Mouse (Mus musculus) gastrocnemius, adult 2 months (tissue): ENCODE measurements around the gene Serpinb6b. TPM values are rescaled to one million over a fixed set of nuclear protein-coding genes. Genes with fewer than 3 reads are reported as not detected.
"Not testable (repeated sequence)": the region's sequence is repeated elsewhere in the genome, so short reads cannot be mapped to it uniquely, and the experiment has no call there.

Experiments used
- DNase-seq: peaks from one replicate; pipeline ENCODE4 v3.0.0; 2022
- H3K27ac ChIP-seq: fragments of 200-600 bp; 2 replicates; pipeline ENCODE4 v1.8.1; 2022; ENCODE audit warnings: mild to moderate bottlenecking
- H3K4me3 ChIP-seq: fragments of 200-600 bp; 2 replicates; pipeline ENCODE4 v1.8.1; 2022; ENCODE audit warnings: mild to moderate bottlenecking, moderate library complexity
- CTCF ChIP-seq: fragments of 200-600 bp; IDR thresholded peaks from 2 replicates; pipeline ENCODE4 v1.8.1; 2022; ENCODE audit warnings: antibody characterized with exemption, mild to moderate bottlenecking, moderate library complexity
- intact Hi-C: fragments of 180-260 bp; cut with DNase I; formaldehyde crosslinking; loops from one replicate; pipeline ENCODE4 v1.15.1; 2025
- long read RNA-seq, 2 experiments: library from polyadenylated mRNA; stranded (forward); transcript quantifications; one replicate each; pipeline ENCODE4 v2.0.0; 2021
- total RNA-seq, 2 experiments: library from RNA; stranded (reverse); gene quantifications; 2 replicates each; pipeline ENCODE4 v1.2.3; 2021

Serpinb6b gene
- total RNA-seq: 1 to 10 TPM; 1.4 to 1.6 TPM
- long read RNA-seq, experiment 1, partial matches to known transcripts: 1 of 2 reads
- long read RNA-seq, experiment 1, other reads (novel, unspliced or antisense): 0 of 2 reads
- long read RNA-seq, experiment 2: 0 reads

- peak; percentile 23 for DNase-seq
- intact Hi-C loops: loop anchor here (1.0 to 5.0 kb wide), 3 partner anchors 43 to 107 kb away; no protein-coding TSS in a partner anchor
- TF ChIP-seq CTCF: peak; percentile 88; the same call in 1 of the 2 replicates
- Histone ChIP-seq H3K27ac (peak within 1 kb of the TSS; percentile 81), H3K4me3 (peak within 1 kb of the TSS; percentile 75)
These were observed at the start of gene Serpinb6b for GRCm38 (mm10) chr13:32964989-32965811. Gene Serpinb6b (plus strand): TSS chr13:32965209.

DNA sequence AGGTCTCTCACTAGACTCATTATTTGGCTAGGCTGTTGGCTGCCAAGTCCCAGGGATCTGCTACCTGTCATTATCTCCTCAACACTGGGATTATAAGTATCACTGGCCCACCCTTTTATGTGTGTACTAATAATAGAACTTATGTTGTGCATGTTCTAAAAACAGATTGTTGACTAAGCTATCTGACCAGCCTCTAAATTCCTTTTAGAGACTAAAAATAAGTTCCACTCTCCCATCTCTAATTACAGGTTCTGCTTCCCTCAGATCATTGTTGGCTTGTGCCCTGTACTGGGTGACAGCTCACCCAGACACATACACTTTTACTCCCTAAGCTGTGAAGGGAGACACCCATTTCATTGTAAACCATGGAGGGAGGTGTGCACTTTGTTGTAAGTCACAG is 42.4 kb upstream of the Serpinb6b start:
- intact Hi-C loops: loop anchor here (5.0 kb wide), 1 partner anchor 40 kb away; no protein-coding TSS in a partner anchor
- peak overlapping the region; percentile 87 for H3K27ac ChIP-seq
- peak overlapping the region; percentile 24; the same call in 1 of the 2 replicates for H3K4me3 ChIP-seq
- TF ChIP-seq CTCF: no peak
- peak; percentile 36 for DNase-seq

GRCm38 (mm10) chr13:32924578-32925360 is 40.2 kb upstream of the Serpinb6b start:
- H3K4me3 ChIP-seq: no peak overlapping the region
- no peak for DNase-seq
- H3K27ac ChIP-seq: peak overlapping the region; percentile 66
- intact Hi-C loops: loop anchor here (5.0 kb wide), 1 partner anchor 38 kb away; no protein-coding TSS in a partner anchor
- TF ChIP-seq CTCF: no peak

DNA sequence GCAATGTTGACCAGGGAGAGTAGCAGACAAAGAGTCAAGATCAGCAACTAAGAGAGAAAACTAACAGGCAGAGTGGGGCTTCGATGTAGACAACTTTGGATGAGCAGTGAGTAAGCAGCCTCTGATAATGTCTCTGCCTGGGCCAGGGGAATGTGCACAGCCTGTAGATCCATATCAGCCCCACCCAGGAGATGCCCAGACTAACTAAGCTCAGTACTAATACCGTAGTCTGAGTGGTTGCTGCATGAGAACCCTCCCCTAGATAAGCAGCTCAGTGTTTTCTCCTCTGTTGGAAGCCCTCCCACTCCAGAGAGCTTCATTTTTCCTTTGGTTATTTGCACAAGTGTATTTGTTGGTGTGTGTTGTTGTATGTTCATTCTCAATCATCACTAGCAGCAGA is 38.3 kb upstream of the Serpinb6b start:
- Histone ChIP-seq H3K27ac (no peak overlapping the region; the same call in 1 of the 2 replicates), H3K4me3 (no peak overlapping the region)
- no peak for TF ChIP-seq CTCF
- intact Hi-C loops: no loop called here
- DNase-seq: no peak

DNA sequence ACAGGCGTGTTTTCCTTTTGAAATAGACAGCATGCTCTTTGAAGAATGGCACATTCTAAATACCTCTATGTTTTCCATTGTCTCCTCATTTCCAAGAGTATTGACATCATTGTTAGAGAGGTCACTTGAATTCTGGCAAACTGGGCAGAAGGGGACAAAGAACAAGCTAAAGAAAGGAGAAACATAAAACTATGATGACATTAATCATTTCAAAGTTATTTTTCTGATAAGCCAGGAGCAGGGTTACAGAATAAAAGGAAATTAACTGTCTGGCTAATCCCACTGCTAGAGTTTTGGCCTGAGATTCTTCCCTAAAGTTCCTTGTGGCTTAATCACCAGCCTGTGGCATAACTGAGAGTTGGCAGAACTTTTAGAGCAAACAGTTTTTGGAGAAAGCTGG is 37.8 kb upstream of the Serpinb6b start:
- DNase-seq: no peak
- Histone ChIP-seq H3K27ac (no peak overlapping the region; the same call in 1 of the 2 replicates), H3K4me3 (no peak overlapping the region)
- TF ChIP-seq CTCF: no peak
- intact Hi-C loops: no loop called here

- TF ChIP-seq CTCF: no peak
- no peak overlapping the region for H3K27ac ChIP-seq
- no peak for DNase-seq
- intact Hi-C loops: no loop called here
- H3K4me3 ChIP-seq: no peak overlapping the region
These were observed 35.8 kb upstream of the Serpinb6b start for GRCm38 (mm10) chr13:32929107-32929750.

GRCm38 (mm10) chr13:32934706-32935381 is 30.2 kb upstream of the Serpinb6b start:
- DNase-seq: no peak
- intact Hi-C loops: no loop called here
- H3K27ac ChIP-seq: peak overlapping the region; percentile 6; the same call in 1 of the 2 replicates

DNA sequence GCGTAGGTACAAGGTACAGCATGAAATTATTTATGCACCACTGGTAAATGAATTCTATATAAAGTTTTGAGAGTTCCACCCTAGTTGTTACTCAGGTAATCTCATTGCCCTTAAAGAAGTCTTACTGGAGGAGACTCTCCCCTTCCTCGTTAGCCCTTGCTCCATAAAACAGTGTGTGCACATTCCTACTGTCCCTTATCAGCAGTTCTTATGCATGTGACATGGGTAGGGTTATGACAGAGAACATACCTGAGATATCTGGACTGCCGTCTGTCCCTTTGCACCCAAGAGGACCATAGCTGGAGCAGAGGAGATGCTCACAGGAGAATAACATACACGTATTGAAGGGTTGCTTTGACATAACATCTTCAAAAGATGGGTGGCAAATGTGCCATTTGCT is 26.7 kb upstream of the Serpinb6b start:
- H3K27ac ChIP-seq, H3K4me3 ChIP-seq, intact Hi-C loops, DNase-seq: not testable (repeated sequence)

More at GRCm38 (mm10) chr13:32934706-32935381, 30.2 kb upstream of the Serpinb6b start:
- no peak overlapping the region for H3K4me3 ChIP-seq
- no peak for TF ChIP-seq CTCF

DNA sequence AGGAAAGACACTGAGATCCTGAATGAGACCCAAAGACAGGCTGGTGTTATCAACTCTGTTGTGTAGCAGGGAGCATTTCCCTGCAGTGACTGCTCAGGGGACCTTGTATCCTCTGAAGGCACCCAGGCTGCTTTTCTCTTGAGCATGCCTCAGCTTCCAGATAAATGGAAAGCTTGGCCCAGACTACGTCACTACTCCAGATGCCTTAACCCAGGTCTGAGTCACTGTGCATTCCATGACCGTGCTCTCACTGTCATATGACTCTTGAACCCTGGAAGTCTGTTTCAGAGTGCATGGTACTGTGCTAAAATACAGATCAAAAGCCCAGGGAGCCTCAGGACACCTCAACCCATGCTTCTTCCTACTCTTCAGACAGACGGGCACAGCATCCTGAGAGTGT is 25.8 kb upstream of the Serpinb6b start:
- H3K27ac ChIP-seq, DNase-seq, intact Hi-C loops, H3K4me3 ChIP-seq: not testable (repeated sequence)

DNA sequence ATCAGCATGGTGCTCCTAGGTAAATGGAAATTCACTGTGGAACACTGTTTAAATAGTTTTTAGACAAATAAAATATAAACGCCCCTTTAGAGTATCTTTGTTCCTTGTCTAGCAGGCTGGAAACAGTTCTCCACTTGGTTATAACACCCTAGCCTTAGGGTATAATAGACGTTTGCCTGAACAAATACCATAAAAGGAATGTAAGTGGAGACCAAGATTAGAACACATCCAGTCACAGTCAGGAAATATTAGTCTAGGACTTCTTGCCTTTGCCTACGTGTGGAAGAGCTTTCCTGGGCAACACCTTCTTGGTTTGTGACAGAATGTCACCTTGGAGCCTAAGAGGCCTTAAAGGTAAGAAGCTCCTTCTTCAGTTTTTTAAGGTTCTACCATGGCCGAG is 8.5 kb upstream of the Serpinb6b start:
- TF ChIP-seq CTCF: no peak
- Histone ChIP-seq H3K4me3 (no peak overlapping the region), H3K27ac (no peak overlapping the region)
- no peak for DNase-seq
- intact Hi-C loops: no loop called here

GRCm38 (mm10) chr13:32957917-32958316 is 7.1 kb upstream of the Serpinb6b start:
- TF ChIP-seq CTCF: no peak
- H3K27ac ChIP-seq: no peak overlapping the region
- H3K4me3 ChIP-seq: no peak overlapping the region
- no peak for DNase-seq
- intact Hi-C loops: no loop called here

- H3K27ac ChIP-seq, DNase-seq, intact Hi-C loops, H3K4me3 ChIP-seq: not testable (repeated sequence)
These were observed 6.5 kb upstream of the Serpinb6b start for GRCm38 (mm10) chr13:32958521-32958920.
